Mouse (Mus musculus) liver, adult (tissue): ENCODE results near the gene Evi5l.
A peak's percentile ranks its signal among the peaks of the same experiment; 100 is the strongest.

ENCODE experiments used
- GATA4 ChIP-seq: IDR thresholded peaks from 2 replicates; pipeline ENCODE4 v1.6.1; 2014; ENCODE audit warnings: mild to moderate bottlenecking, low read length; ENCODE audit not compliant: insufficient replicate concordance

Gene Evi5l

GRCm38 (mm10) chr8:4216296-4216695 lies 49.9 kb downstream of the Evi5l start:
- no peak for TF ChIP-seq GATA4

DNA sequence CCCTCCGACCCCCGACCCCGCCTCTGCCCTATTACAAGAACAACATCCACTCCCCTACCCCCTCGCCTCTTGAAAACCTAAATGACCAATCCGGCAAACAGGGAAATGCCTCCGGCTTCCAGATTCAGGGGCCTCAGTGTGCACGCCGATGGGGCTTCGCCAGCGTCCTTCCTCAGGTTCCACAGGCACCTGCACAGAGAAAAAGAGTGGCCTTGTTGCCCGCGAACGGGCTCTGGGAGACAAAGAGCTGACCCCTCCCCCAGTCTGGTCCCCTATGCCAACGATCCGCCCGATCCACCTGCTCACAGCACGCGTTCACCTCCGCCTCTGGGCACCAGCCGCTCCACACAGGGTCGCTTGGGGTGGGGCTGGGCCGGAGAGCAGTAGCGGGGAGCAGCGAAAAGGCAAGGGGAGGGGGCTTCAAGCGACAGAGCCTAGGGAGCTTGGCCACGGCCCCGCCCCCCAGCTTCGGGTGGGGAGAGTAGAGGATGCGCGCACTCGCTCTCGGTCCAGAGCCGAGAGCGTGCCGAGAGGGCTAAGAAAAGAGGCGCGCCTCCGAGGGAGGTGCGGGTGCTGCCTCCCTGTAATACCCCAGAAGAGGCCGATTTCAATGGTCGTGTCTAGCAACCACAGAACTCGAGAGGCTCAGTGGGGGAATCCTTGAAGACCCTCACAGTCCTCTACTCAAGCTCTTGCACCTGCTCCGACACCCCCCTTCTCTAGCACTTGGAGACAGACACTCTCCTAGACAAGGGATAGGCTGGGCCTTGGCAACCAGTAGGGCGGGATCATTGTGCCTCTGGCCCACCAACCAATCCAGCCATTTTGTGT lies 50.6 kb downstream of the Evi5l start, which contains the start of gene Prr36:
Gene Prr36 (minus strand): TSS at position 669 of the 831 bp plus-strand sequence.
- no peak for TF ChIP-seq GATA4

- TF ChIP-seq GATA4: no peak
These were observed 53.2 kb downstream of the Evi5l start for GRCm38 (mm10) chr8:4219617-4220016.

- no peak for TF ChIP-seq GATA4
These were observed 55.7 kb downstream of the Evi5l start for GRCm38 (mm10) chr8:4222059-4222458.

GRCm38 (mm10) chr8:4226323-4226722 lies 60.0 kb downstream of the Evi5l start:
- no peak for TF ChIP-seq GATA4

DNA sequence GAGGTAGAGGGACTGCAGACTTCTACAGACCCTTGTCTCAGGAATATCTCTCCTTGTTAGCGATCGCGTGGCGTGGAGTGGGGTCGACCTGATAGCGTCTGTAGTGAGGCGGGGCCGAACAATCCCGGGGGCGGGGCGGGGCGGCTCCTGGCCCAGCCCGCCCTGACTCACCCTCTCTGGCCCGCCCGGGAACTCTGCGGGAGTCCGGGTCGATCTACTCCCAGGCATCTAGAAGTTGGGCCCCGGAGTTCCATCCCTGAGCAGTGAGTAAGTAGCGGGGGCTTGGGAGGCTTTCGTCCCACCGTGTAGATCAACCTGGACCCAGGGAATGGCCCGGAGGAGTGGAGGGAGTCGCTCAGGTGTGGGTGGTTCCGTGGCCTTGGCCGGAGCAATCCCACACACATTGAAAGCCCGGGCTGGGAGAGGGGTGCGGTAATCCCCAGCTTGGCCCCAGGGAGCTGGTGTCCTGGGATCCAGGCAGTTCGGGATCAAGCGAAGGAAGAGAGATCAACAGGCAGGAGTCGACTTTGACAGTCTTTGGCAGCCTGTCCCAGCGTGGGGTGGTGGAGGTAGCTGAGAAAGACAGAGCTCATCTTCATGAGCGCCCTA lies 60.5 kb downstream of the Evi5l start, which contains the start of gene Lrrc8e:
Gene Lrrc8e (plus strand): TSS at position 89 of the 609 bp plus-strand sequence.
- no peak for TF ChIP-seq GATA4

GRCm38 (mm10) chr8:4227919-4228318 lies 61.6 kb downstream of the Evi5l start:
- no peak for TF ChIP-seq GATA4

DNA sequence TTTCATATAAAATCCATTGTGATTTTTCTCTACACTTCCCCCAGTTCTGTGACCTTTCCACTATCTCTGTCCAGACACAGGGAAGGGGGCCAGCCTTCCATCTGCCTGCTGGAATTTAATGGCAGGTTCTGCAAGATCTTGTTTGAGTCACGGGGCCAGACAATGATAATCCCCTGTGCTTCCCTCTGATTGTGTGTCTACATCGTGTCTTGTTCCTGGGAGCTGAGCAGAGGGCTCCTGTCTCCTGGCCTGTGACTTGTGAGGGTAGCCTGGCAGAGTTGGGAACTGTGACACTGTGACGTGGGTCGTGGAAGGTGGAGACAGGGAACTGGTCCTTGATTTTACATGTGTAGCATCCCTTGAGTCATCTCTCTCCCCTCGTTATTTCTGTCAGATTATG lies 63.4 kb downstream of the Evi5l start:
- no peak for TF ChIP-seq GATA4

- TF ChIP-seq GATA4: no peak
These were observed 64.4 kb downstream of the Evi5l start for GRCm38 (mm10) chr8:4230612-4231351.

GRCm38 (mm10) chr8:4237814-4238433 lies 71.6 kb downstream of the Evi5l start:
- no peak for TF ChIP-seq GATA4

DNA sequence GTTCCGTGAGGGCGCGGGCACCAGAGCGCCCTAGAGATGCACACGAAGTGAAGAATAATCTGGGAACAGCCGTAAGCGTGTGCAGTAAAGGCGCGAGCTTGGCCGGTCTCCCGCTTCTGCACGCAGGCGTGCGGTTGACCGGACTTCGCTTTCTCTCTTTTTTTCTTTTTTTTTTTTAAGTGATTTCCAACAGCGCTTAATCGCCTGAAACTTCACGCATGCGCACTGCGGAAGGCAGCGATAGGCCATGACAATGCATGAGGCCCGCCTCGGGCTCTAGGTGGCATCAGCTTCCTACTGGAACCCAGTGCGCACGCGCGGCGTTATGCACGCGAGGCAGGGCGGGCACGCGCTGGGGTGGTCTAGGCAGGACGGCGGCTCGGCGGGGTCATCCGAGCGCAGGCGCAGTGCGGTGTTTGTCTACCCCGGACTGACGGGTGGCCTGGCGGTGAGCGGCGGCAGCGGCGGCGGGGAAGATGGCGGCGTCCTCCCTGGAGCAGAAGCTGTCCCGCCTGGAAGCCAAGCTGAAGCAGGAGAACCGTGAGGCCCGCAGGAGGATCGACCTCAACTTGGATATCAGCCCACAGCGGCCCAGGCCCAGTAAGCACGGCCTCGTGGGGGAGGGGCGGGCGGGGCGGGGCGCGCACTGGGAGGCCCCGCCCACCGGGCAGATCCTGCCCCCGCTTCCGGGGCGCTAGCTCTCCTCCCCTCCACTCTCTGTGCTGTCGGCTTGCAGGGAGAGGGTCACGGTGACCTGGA lies 72.2 kb downstream of the Evi5l start, which contains the start of the genes Map2k7 and Gm49320:
Gene Map2k7 (plus strand): TSS at position 307 of the 759 bp plus-strand sequence.
Gene Gm49320 (plus strand): TSS at position 432 of the 759 bp plus-strand sequence.
- peak; percentile 19; the same call in 1 of the 2 replicates for TF ChIP-seq GATA4

GRCm38 (mm10) chr8:4239193-4239890 lies 73.0 kb downstream of the Evi5l start:
- no peak for TF ChIP-seq GATA4

DNA sequence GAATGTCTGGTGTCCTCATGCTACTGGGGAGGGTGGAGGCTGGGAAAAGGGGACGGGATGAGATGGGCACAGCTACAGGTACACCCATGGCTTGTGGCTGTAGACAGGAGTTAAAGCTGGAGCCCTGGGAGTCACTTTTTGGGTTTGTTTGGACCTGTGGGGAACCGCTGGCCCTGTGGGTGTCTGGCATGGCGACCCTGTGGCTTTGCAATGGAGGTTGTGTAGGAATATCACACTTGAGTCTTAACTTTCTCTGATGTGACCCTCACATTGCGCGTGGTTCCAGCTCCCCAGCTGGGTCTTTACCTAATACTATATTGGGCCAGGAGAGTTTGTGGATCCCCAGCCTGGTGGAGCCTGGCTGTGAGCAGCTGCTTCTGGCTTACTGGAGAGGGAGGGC lies 78.7 kb downstream of the Evi5l start:
- TF ChIP-seq GATA4: no peak

DNA sequence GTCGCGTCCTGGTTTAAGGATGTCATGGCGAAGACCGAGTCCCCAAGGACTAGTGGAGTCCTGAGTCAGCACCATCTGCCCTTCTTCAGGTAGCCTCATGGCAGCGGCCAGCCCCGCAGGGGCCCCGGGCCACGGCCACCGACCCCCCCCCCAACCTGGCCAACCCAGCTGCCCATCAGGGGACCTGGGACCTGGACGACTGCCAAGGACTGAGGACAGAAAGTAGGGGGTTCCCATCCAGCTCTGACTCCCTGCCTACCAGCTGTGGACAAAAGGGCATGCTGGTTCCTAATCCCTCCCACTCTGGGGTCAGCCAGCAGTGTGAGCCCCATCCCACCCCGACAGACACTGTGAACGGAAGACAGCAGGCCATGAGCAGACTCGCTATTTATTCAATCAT lies 79.4 kb downstream of the Evi5l start:
- TF ChIP-seq GATA4: no peak

GRCm38 (mm10) chr8:4247241-4247640 lies 80.9 kb downstream of the Evi5l start:
- no peak for TF ChIP-seq GATA4
